Mouse (Mus musculus) brain, adult 10 weeks (tissue): Measurements from ENCODE around the gene Socs3. TPM values are rescaled to one million over a fixed set of nuclear protein-coding genes. Genes with fewer than 3 reads are reported as not detected.

Experiments used
- polyA plus RNA-seq: library from polyadenylated mRNA; stranded (reverse); fragments of 350-450 nt; fragmentation: Illumina TruSeq; extraction: RNeasy Lipid Tissue Mini Kit (QIAGEN cat#74804); gene quantifications from one replicate; pipeline ENCODE4 v1.2.3, GENCODE M21; 2015; ENCODE audit warnings: low read depth, low replicate concordance

Gene Socs3
- polyA plus RNA-seq: 2.1 TPM

DNA sequence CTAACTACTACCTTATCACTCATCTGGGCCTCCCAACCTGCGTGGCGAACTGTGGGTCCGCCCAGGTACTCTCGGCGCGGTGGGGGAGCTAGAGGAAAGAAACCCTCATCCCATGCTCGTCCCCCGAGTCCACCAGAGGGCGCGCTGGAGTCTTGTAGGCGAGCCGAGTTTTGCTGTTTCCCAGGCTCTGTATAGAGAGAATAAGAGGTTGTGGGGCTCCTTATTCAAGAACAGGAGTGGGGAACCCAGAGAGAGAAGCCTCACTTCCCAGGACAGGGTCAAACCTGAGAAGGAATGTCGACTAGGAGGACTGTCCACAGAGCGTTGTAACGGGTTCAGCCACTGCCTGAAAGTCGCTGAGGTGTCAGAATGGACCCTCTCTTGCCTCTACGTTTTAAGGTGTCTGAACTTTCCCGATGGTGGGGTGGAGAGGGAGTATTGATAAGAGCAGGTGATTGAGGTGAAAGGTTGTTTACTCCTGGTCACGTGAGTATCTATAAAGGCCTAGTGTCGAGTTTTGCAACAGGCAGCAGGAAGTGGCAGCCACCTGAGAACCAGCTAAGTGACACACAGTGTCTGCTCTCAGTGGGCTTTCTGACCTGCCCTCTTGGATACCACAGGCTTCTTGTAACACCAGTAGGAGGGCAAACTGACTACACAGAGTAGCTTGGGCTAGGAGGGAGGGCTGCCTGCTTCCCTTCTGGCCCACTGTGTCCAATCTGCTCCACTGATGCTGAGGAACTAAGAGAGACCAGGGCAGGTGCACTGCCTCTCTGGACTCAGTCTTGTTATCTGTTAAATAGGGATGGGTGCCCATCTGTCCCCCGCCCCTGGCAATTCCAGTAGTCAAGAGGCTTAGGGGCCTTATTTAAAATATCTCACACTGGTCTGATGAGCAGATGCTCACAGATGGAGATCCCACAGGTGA, at the start of gene Socs3:
Socs3 (minus strand) TSS at position 103 of the 928 bp plus-strand sequence.

DNA sequence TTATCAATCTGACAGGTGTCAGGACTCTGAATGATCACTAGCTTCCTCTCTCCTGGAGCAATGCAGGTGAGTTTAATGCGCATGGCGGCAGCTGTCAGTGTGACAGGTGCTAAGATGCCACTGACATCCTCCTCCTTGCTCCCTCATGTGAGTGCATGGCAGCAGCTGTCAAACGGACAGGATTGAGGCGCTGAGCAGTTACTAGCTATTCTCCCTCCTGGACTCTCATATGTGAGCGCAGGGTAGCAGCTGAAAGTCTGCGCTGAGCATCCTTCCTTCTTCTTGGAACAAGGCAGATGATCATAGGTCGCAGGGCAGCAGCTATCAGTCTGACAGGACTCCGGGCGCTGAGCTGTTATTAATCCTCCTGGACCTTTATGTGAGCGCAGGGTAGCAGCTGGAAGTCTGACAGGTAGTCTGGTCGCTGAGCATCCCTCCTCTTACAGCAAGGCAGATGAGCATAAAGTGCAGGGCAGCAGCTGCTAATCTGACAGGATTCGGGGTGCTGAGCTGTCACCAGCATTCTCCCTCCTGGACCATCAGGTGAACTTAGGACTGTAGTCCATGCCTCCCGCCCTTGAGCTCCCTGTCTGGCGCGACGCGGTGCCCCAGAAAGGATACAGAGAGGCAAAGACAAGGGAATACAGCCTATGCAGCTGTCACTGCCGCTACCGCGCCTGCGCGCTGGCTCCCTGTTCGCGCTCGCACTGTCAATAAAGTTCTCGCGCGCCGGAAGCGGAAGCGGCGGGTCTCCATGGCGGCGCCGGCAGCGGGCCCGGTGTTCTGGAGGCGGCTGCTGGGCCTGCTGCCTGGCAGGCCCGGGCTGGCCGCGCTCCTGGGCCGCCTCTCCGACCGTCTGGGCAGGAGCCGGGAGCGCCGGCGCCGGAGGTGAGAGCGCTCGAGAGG, 16.5 kb upstream of the Socs3 start, which contains the start of gene Pgs1:
Pgs1 (plus strand) TSS at position 167 of the 906 bp plus-strand sequence.

Other genes starting within 250 kb of the Socs3 start
- gene Tmc8, start 188.0 kb downstream of the Socs3 start, polyA plus RNA-seq: 0.55 TPM
- gene Tmc6, start 187.8 kb downstream of the Socs3 start, polyA plus RNA-seq: 8.8 TPM
- gene 6030468B19Rik, start 172.4 kb downstream of the Socs3 start, polyA plus RNA-seq: not detected
- gene Gm20708, start 160.4 kb downstream of the Socs3 start, polyA plus RNA-seq: 0.86 TPM
- gene Syngr2, start 160.4 kb downstream of the Socs3 start, polyA plus RNA-seq: 14.0 TPM
- 2.1 TPM for gene Afmid, start 144.1 kb downstream of the Socs3 start, polyA plus RNA-seq
- gene Tk1, start 144.0 kb downstream of the Socs3 start, polyA plus RNA-seq: 0.68 TPM
- 2.9 TPM for gene Birc5, start 120.8 kb downstream of the Socs3 start, polyA plus RNA-seq
- not detected for gene Tmem235, start 109.3 kb downstream of the Socs3 start, polyA plus RNA-seq
- gene Tha1, start 96.6 kb downstream of the Socs3 start, polyA plus RNA-seq: 4.3 TPM
- 64.0 TPM for gene Pgs1, start 16.2 kb upstream of the Socs3 start, polyA plus RNA-seq
- gene Dnah17, start 160.6 kb upstream of the Socs3 start, polyA plus RNA-seq: 0.07 TPM